Mouse (Mus musculus) colon, adult 2 months (tissue): ENCODE results near the gene Tas2r115. TPM values are rescaled to one million over a fixed set of nuclear protein-coding genes. Genes with fewer than 3 reads are reported as not detected.

Source experiments
- polyA plus RNA-seq: library from polyadenylated mRNA; depleted of rRNA; stranded (reverse); fragments of >200 nt; gene quantifications from 2 replicates; pipeline ENCODE4 v1.2.3, GENCODE M21; 2012; rRNA removed

Gene Tas2r115
- polyA plus RNA-seq, result not detected in 2 replicates

GRCm38 (mm10) chr6:132737935-132738334 is at the start of gene Tas2r115:
Gene Tas2r115, minus strand, starts transcription at chr6:132738035.

GRCm38 (mm10) chr6:132778062-132778461 is 40.2 kb upstream of the Tas2r115 start, which contains the start of gene Tas2r136:
Gene Tas2r136, minus strand, starts transcription at chr6:132778162.

GRCm38 (mm10) chr6:132761831-132762230 is 24.0 kb upstream of the Tas2r115 start, which contains the start of gene Tas2r102:
Gene Tas2r102, plus strand, starts transcription at chr6:132762131.

GRCm38 (mm10) chr6:132754430-132754829 is 16.6 kb upstream of the Tas2r115 start, which contains the start of gene Tas2r124:
Gene Tas2r124, plus strand, starts transcription at chr6:132754730.

GRCm38 (mm10) chr6:132711828-132712227 is 26.0 kb downstream of the Tas2r115 start, which contains the start of gene Tas2r122:
Gene Tas2r122, minus strand, starts transcription at chr6:132711928.

GRCm38 (mm10) chr6:132700907-132701306 is 36.9 kb downstream of the Tas2r115 start, which contains the start of gene Tas2r121:
Gene Tas2r121, minus strand, starts transcription at chr6:132701007.

Other genes starting within 250 kb of the Tas2r115 start
- gene Prh1, start 168.2 kb downstream of the Tas2r115 start, polyA plus RNA-seq, result not detected in 2 replicates
- gene Prp2, start 142.1 kb downstream of the Tas2r115 start, polyA plus RNA-seq, result not detected in 2 replicates
- not detected in 2 replicates for gene A630073D07Rik, start 86.5 kb downstream of the Tas2r115 start, polyA plus RNA-seq
- gene Tas2r120, start 81.1 kb downstream of the Tas2r115 start, polyA plus RNA-seq, result not detected in 2 replicates
- gene Tas2r121, start 37.0 kb downstream of the Tas2r115 start, polyA plus RNA-seq, result not detected in 2 replicates
- not detected in 2 replicates for gene Tas2r122, start 26.1 kb downstream of the Tas2r115 start, polyA plus RNA-seq
- gene Tas2r124, start 16.7 kb upstream of the Tas2r115 start, polyA plus RNA-seq, result not detected in 2 replicates
- not detected in 2 replicates for gene Tas2r102, start 24.1 kb upstream of the Tas2r115 start, polyA plus RNA-seq
- gene Tas2r136, start 40.1 kb upstream of the Tas2r115 start, polyA plus RNA-seq, result not detected in 2 replicates
- gene Tas2r117, start 64.8 kb upstream of the Tas2r115 start, polyA plus RNA-seq, result not detected in 2 replicates
- gene Tas2r123, start 109.1 kb upstream of the Tas2r115 start, polyA plus RNA-seq, result not detected in 2 replicates
- gene Tas2r116, start 117.4 kb upstream of the Tas2r115 start, polyA plus RNA-seq, result not detected in 2 replicates
- not detected in 2 replicates for gene Tas2r110, start 130.0 kb upstream of the Tas2r115 start, polyA plus RNA-seq
- not detected in 2 replicates for gene Tas2r113, start 155.0 kb upstream of the Tas2r115 start, polyA plus RNA-seq
- not detected in 2 replicates for gene Tas2r125, start 171.6 kb upstream of the Tas2r115 start, polyA plus RNA-seq
- gene Tas2r129, start 213.1 kb upstream of the Tas2r115 start, polyA plus RNA-seq, result not detected in 2 replicates
- not detected in 2 replicates for gene Tas2r131, start 219.9 kb upstream of the Tas2r115 start, polyA plus RNA-seq
- gene Tas2r109, start 242.9 kb upstream of the Tas2r115 start, polyA plus RNA-seq, result not detected in 2 replicates